Mouse (Mus musculus): ENCODE data around the gene Rpf1. TPM values are rescaled to one million over a fixed set of nuclear protein-coding genes. Genes with fewer than 3 reads are reported as not detected.

The Rpf1 gene
- total and polyA plus RNA-seq, 2 experiments from 2014 or later, result 22.0 to 26.2 TPM

GRCm38 (mm10) chr3:146567366-146567765 is 46.1 kb upstream of the Rpf1 start:
- no peak for TF ChIP-seq CTCF (IDR thresholded peaks at IDR 0.05)
- Histone ChIP-seq H3K27me3 (ENCODE audit: insufficient read depth, low read length) (no peaks in the 10 kb centered on the region), H3K36me3 (ENCODE audit: insufficient read depth, low read length) (no peaks in the 10 kb centered on the region), H3K9ac (replicated peaks; ENCODE audit: low read length, poor library complexity, severe bottlenecking) (no peak overlapping the region), H3K4me1 (ENCODE audit: insufficient read depth, low read length) (no peaks in the 10 kb centered on the region), H3K27ac (ENCODE audit: low read depth, low read length) (no peak overlapping the region), H3K4me3 (ENCODE audit: low read depth, low read length) (no peak overlapping the region), H3K9me3 (ENCODE audit: low read length) (no peaks in the 10 kb centered on the region), H3K4me2 (ENCODE audit: low read depth, low read length, poor library complexity, severe bottlenecking) (no peak overlapping the region)
- WGBS, result 85% methylated on average over 7 of the region's 7 CpGs
- ATAC-seq (ENCODE audit: low FRiP score) (no peak), DNase-seq (ENCODE audit: low spot score) (no peak)

GRCm38 (mm10) chr3:146565065-146565411 is 43.8 kb upstream of the Rpf1 start:
- 85% methylated on average over 1 of the region's 1 CpGs for WGBS
- TF ChIP-seq CTCF (IDR thresholded peaks at IDR 0.05), result no peak
- no peak overlapping the region for H3K4me2 ChIP-seq (ENCODE audit: low read depth, low read length, poor library complexity, severe bottlenecking)
- no peaks in the 10 kb centered on the region for H3K9me3 ChIP-seq (ENCODE audit: low read length)
- DNase-seq (ENCODE audit: low spot score) (no peak), ATAC-seq (ENCODE audit: low FRiP score) (no peak; the same call in 1 of the 2 replicates)
- no peaks in the 10 kb centered on the region for H3K36me3 ChIP-seq (ENCODE audit: insufficient read depth, low read length)
- H3K4me1 ChIP-seq (ENCODE audit: insufficient read depth, low read length), result no peaks in the 10 kb centered on the region
- no peak overlapping the region for H3K9ac ChIP-seq (replicated peaks; ENCODE audit: low read length, poor library complexity, severe bottlenecking)
- peak overlapping the region; percentile 64 for H3K27ac ChIP-seq (ENCODE audit: low read depth, low read length)
- no peak overlapping the region for H3K4me3 ChIP-seq (ENCODE audit: low read depth, low read length)
- no peaks in the 10 kb centered on the region for H3K27me3 ChIP-seq (ENCODE audit: insufficient read depth, low read length)

DNA sequence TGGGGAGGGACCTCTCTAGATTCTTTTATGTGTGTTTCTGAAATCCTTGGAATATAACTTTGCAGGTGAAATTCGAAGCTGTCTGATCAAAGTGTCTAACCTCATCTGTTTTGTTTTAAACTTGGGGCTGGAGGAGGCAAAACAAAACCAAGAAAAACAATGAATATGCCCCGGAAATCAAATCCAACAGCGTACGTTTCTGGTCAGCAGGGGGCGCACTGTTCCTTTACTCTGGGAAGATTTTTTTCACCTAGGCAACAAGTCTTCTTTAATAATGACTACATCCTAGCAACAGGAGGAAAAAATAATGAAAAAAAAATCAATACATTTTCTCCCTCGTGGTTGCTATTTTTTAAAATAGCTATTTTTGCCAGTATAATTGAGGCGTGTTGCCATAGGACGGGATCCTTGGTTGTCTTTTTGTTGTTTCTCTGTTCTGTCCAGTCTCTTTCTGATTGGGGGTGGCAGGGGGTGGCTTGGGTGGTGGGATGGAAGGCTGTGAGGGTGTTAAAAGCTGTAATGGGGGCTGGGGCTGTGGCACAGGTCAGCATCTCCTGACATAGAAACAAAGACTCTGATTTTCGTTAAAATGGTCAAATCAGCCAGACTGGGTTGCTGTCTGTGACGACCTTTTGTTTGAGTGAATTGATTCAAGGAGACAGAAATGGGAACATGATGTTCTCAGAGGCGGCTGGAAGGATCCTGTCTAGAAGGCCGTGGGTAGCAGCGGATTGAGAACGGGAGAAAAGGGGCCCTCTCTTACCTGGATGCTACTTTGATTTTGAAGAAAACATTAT is 43.2 kb upstream of the Rpf1 start:
- H3K9me3 ChIP-seq (ENCODE audit: low read length), result no peaks in the 10 kb centered on the region
- peak; percentile 89 for TF ChIP-seq CTCF (IDR thresholded peaks at IDR 0.05)
- peak overlapping the region; percentile 5; the same call in 1 of the 2 replicates for H3K4me2 ChIP-seq (ENCODE audit: low read depth, low read length, poor library complexity, severe bottlenecking)
- H3K27me3 ChIP-seq (ENCODE audit: insufficient read depth, low read length), result no peaks in the 10 kb centered on the region
- H3K27ac ChIP-seq (ENCODE audit: low read depth, low read length), result peak overlapping the region; percentile 64
- H3K36me3 ChIP-seq (ENCODE audit: insufficient read depth, low read length), result no peaks in the 10 kb centered on the region
- H3K4me3 ChIP-seq (ENCODE audit: low read depth, low read length), result no peak overlapping the region
- WGBS, result 15% methylated on average over 14 of the region's 14 CpGs
- H3K4me1 ChIP-seq (ENCODE audit: insufficient read depth, low read length), result no peaks in the 10 kb centered on the region
- H3K9ac ChIP-seq (replicated peaks; ENCODE audit: low read length, poor library complexity, severe bottlenecking), result no peak overlapping the region
- ATAC-seq (ENCODE audit: low FRiP score) (peak; percentile 64; the same call in 1 of the 2 replicates), DNase-seq (ENCODE audit: low spot score) (peak; percentile 85)

- TF ChIP-seq CTCF (IDR thresholded peaks at IDR 0.05), result no peak
- DNase-seq (ENCODE audit: low spot score), result no peak
- no peak overlapping the region for H3K9ac ChIP-seq (replicated peaks; ENCODE audit: low read length, poor library complexity, severe bottlenecking)
- ATAC-seq (ENCODE audit: low FRiP score), result no peak
- H3K27me3 ChIP-seq (ENCODE audit: insufficient read depth, low read length), result no peaks in the 10 kb centered on the region
- H3K4me1 ChIP-seq (ENCODE audit: insufficient read depth, low read length), result no peaks in the 10 kb centered on the region
- WGBS, result 93% methylated on average over 7 of the region's 7 CpGs
- H3K4me3 ChIP-seq (ENCODE audit: low read depth, low read length), result no peak overlapping the region
- H3K9me3 ChIP-seq (ENCODE audit: low read length), result no peaks in the 10 kb centered on the region
- H3K27ac ChIP-seq (ENCODE audit: low read depth, low read length), result no peak overlapping the region
- no peak overlapping the region for H3K4me2 ChIP-seq (ENCODE audit: low read depth, low read length, poor library complexity, severe bottlenecking)
- no peaks in the 10 kb centered on the region for H3K36me3 ChIP-seq (ENCODE audit: insufficient read depth, low read length)
Observed at GRCm38 (mm10) chr3:146562936-146563335, 41.7 kb upstream of the Rpf1 start.

DNA sequence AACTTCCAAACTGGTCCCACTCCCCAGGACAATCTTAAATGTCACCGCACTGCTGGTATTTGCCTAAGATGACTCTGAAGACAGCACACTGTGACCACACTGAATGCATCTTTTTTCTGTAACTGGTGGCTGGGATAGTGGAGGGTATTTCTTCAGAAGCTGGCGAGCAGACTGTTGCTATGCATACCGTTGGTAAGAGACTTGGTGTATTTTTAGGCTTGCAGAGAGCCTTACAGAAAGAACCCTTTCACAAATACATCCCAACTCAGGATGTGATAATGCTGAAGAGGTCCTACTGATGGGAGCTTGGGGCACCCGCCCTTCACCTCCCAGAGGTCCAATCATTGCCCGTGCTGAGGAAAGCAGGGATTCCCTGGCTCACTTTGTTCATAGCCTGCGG is 36.3 kb upstream of the Rpf1 start:
- no peak for TF ChIP-seq CTCF (IDR thresholded peaks at IDR 0.05)
- no peaks in the 10 kb centered on the region for H3K36me3 ChIP-seq (ENCODE audit: insufficient read depth, low read length)
- no peak for ATAC-seq (ENCODE audit: low FRiP score)
- 81% methylated on average over 6 of the region's 6 CpGs for WGBS
- no peak overlapping the region for H3K27ac ChIP-seq (ENCODE audit: low read depth, low read length)
- no peak overlapping the region for H3K4me2 ChIP-seq (ENCODE audit: low read depth, low read length, poor library complexity, severe bottlenecking)
- H3K9me3 ChIP-seq (ENCODE audit: low read length), result no peaks in the 10 kb centered on the region
- no peak overlapping the region for H3K4me3 ChIP-seq (ENCODE audit: low read depth, low read length)
- H3K27me3 ChIP-seq (ENCODE audit: insufficient read depth, low read length), result no peaks in the 10 kb centered on the region
- no peak overlapping the region for H3K9ac ChIP-seq (replicated peaks; ENCODE audit: low read length, poor library complexity, severe bottlenecking)
- H3K4me1 ChIP-seq (ENCODE audit: insufficient read depth, low read length), result no peaks in the 10 kb centered on the region
- DNase-seq (ENCODE audit: low spot score), result no peak

GRCm38 (mm10) chr3:146556567-146556966 is 35.3 kb upstream of the Rpf1 start:
- no peak for ATAC-seq (ENCODE audit: low FRiP score)
- 0 out of 2 replicates have a peak, but pooled peaks have one; percentile 14 for TF ChIP-seq CTCF (IDR thresholded peaks at IDR 0.05)
- Histone ChIP-seq H3K4me1 (ENCODE audit: insufficient read depth, low read length) (no peaks in the 10 kb centered on the region), H3K9ac (replicated peaks; ENCODE audit: low read length, poor library complexity, severe bottlenecking) (no peak overlapping the region), H3K27me3 (ENCODE audit: insufficient read depth, low read length) (no peaks in the 10 kb centered on the region), H3K36me3 (ENCODE audit: insufficient read depth, low read length) (no peaks in the 10 kb centered on the region), H3K4me3 (ENCODE audit: low read depth, low read length) (no peak overlapping the region), H3K27ac (ENCODE audit: low read depth, low read length) (no peak overlapping the region), H3K4me2 (ENCODE audit: low read depth, low read length, poor library complexity, severe bottlenecking) (no peak overlapping the region), H3K9me3 (ENCODE audit: low read length) (no peaks in the 10 kb centered on the region)
- 76% methylated on average over 1 of the region's 1 CpGs for WGBS
- DNase-seq (ENCODE audit: low spot score), result no peak
